Mouse (Mus musculus) erythroblast, embryonic 14.5 days (primary cell): ENCODE results near the gene Mical3.

Source experiments
- GATA1 ChIP-seq: IDR thresholded peaks from 2 replicates; pipeline ENCODE4 v1.6.1; 2012; ENCODE audit warnings: low read length, inconsistent platforms, mixed read lengths
- TAL1 ChIP-seq: IDR thresholded peaks from 3 replicates; pipeline ENCODE4 v1.6.1; 2012; ENCODE audit warnings: low read length, inconsistent platforms, mixed read lengths

- TF ChIP-seq GATA1 (no peak), TAL1 (no peak)
Observed at GRCm38 (mm10) chr6:120971797-120972590, 158.8 kb downstream of the Mical3 start.
